Mouse (Mus musculus): ENCODE measurements around the gene Haus7. TPM values are rescaled to one million over a fixed set of nuclear protein-coding genes. Genes with fewer than 3 reads are reported as not detected.
A peak's percentile ranks its signal among the peaks of the same experiment; 100 is the strongest.
"Not testable (repeated sequence)": the region's sequence is repeated elsewhere in the genome, so short reads cannot be mapped to it uniquely, and the experiment has no call there.

The Haus7 gene
- polyA plus RNA-seq (2014; fragmentation: Nextera tagmentation; extraction: Ambion mirVana), result 66.2 and 67.8 TPM in 2 replicates

DNA sequence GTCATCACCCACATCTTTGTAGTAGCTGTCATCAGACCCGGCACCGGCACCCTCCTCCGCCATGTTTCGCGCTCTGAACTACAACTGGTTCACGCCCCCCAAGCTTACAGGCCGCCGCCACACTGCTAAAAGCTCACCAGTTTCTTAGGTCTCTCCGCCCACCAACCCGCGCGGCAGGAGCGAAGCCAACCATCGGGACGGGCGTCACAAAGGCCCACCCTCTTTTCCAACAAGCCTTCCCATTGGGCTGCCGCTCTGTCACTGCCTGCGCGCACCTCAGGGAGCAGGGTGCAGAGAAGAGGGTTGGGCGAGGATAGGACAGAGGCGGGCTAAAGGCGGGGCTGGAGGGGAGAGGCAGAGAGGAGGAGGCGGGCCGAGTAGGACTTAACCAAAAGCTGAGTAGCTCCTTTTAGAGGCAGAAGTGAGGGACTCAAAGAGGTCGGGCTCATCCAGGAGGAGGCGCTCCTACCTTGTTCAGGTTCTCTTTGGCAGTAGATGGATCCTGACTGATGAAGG lies at the start of gene Haus7:
Gene Haus7 (minus strand): TSS at position 168 of the 516 bp plus-strand sequence.
- DNase-seq (ENCODE audit: low spot score) (peak; percentile 85), ATAC-seq (replicated peaks; ENCODE audit: low FRiP score) (peak; percentile 100)
- 19% methylated on average over 25 of the region's 26 CpGs for WGBS
- H3K4me1 ChIP-seq (replicated peaks; ENCODE audit: control insufficient read depth, insufficient read depth, low read length), result no peaks in the 10 kb centered on the region
- peaks cover 3% of the 10 kb centered on the region; the same call in 1 of the 2 replicates for H3K27me3 ChIP-seq (replicated peaks; ENCODE audit: control insufficient read depth, insufficient read depth, low read length)
- H3K36me3 ChIP-seq (ENCODE audit: control insufficient read depth, insufficient read depth, low read length), result no peaks in the 10 kb centered on the region
- peak within 1 kb of the TSS; percentile 58 for H3K4me3 ChIP-seq (ENCODE audit: low read depth, low read length)
- H3K4me2 ChIP-seq, result peak within 1 kb of the TSS; percentile 66
- H3K9me3 ChIP-seq (ENCODE audit: control insufficient read depth, low read length), result no peaks in the 10 kb centered on the region
- no peak within 1 kb of the TSS; the same call in 1 of the 2 replicates for H3K27ac ChIP-seq (ENCODE audit: low read depth, low read length)
- H3K9ac ChIP-seq (ENCODE audit: low read depth, low read length), result peak within 1 kb of the TSS; percentile 70

DNA sequence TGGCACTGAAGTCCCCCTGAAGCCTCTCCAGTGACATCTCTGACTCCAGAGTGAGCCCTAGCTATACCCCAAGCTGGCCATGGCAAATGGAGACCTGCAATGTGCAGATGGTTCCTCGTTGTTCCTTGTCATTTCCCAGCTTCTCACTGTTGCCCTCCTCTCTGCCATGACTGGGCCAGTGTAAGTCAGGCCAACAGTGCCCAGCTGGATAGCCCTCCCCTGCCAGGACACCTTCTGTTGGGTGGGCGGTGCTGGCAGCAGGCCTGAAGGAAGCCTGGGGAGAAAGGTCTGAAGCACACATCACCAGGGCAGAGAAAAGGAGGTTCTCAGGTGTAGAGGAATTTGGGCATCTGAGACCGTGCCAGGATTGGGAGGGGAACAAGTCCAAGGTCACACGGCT lies 47.7 kb upstream of the Haus7 start:
- Histone ChIP-seq H3K9ac (ENCODE audit: low read depth, low read length) (no peak overlapping the region), H3K27me3 (replicated peaks; ENCODE audit: control insufficient read depth, insufficient read depth, low read length) (peaks cover 46% of the 10 kb centered on the region), H3K4me2 (no peak overlapping the region), H3K4me1 (replicated peaks; ENCODE audit: control insufficient read depth, insufficient read depth, low read length) (no peaks in the 10 kb centered on the region), H3K36me3 (ENCODE audit: control insufficient read depth, insufficient read depth, low read length) (no peaks in the 10 kb centered on the region), H3K27ac (ENCODE audit: low read depth, low read length) (no peak overlapping the region), H3K4me3 (ENCODE audit: low read depth, low read length) (no peak overlapping the region), H3K9me3 (ENCODE audit: control insufficient read depth, low read length) (no peaks in the 10 kb centered on the region)
- ATAC-seq (replicated peaks; ENCODE audit: low FRiP score) (no peak), DNase-seq (ENCODE audit: low spot score) (no peak)
- 74% methylated on average over 4 of the region's 4 CpGs for WGBS

DNA sequence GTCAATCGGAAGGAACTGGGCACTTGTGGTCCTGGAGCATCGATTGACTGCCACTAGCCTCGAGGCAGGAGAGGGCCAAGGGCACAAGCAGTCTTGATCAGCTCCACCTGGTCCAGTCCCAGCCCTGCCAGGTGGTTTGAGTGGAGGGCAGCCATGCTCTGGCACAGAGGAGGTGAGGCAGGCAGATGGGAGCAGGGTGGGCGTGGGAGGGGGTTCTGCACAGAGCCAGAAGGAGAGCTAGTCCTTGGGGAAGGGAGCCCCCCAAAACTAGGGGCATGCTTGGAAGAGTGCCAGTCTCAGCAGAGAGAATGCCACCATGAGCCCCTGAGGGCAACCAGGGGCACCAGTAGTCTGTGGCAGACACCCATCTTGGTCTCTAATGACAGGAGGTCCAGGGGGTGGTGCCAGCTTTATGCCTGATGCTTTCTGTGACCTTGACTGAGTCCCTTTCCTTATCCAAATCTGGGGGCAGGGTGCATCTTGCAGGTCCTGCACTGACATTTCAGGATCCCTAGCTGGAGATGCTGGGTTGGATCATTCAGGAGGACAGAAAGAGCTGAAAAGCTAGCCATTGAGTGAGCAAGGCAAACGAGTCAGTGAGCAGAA lies 46.4 kb upstream of the Haus7 start:
- H3K4me3 ChIP-seq (ENCODE audit: low read depth, low read length), result no peak overlapping the region
- no peaks in the 10 kb centered on the region for H3K36me3 ChIP-seq (ENCODE audit: control insufficient read depth, insufficient read depth, low read length)
- peaks cover 46% of the 10 kb centered on the region for H3K27me3 ChIP-seq (replicated peaks; ENCODE audit: control insufficient read depth, insufficient read depth, low read length)
- no peak overlapping the region for H3K4me2 ChIP-seq
- no peaks in the 10 kb centered on the region for H3K9me3 ChIP-seq (ENCODE audit: control insufficient read depth, low read length)
- no peak overlapping the region for H3K27ac ChIP-seq (ENCODE audit: low read depth, low read length)
- WGBS, result 70% methylated on average over 5 of the region's 5 CpGs
- H3K4me1 ChIP-seq (replicated peaks; ENCODE audit: control insufficient read depth, insufficient read depth, low read length), result no peaks in the 10 kb centered on the region
- no peak for ATAC-seq (replicated peaks; ENCODE audit: low FRiP score)
- H3K9ac ChIP-seq (ENCODE audit: low read depth, low read length), result no peak overlapping the region
- DNase-seq (ENCODE audit: low spot score), result no peak

DNA sequence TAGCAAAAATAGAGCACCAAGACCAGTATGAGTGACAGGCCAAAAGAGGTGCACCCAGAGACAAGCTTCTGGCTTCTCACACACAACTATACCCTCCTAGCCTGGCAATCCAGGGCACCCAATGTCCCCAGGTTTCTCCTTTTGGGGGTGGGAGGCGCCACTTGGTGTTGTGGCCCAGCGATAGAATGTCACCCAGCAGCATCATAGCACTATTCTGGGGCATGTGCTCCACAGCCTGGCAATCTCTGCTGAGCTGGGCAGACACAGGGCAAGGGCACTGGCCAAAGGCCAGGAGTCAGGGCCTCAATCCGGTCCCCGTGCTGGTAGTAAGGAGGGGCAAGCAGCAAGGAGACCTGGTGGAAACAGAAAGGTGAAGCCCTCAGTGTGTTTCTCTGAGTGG lies 37.9 kb upstream of the Haus7 start:
- no peak for DNase-seq (ENCODE audit: low spot score)
- ATAC-seq (replicated peaks; ENCODE audit: low FRiP score), result no peak

DNA sequence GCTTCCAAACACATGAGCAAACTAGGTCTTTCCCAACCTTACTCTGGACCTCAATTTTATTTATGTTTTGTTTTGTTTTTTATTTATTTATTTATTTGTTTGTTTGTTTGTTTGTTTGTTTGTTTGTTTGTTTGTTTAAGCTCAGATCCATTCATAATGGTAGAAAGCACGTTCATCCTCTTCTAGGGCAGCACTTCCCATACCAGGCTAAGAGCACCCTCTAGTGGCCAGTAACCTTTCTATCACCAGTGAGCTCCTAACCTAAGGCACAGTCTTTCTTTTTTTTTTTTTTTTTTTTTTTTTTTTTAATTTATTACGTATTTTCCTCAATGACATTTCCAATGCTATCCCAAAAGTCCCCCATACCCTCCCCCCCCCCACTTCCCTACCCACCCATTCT lies 34.7 kb upstream of the Haus7 start:
- WGBS, result 9% methylated on average over 1 of the region's 2 CpGs
- H3K4me3 ChIP-seq (ENCODE audit: low read depth, low read length); H3K36me3 ChIP-seq (ENCODE audit: control insufficient read depth, insufficient read depth, low read length); H3K9me3 ChIP-seq (ENCODE audit: control insufficient read depth, low read length); ATAC-seq (replicated peaks; ENCODE audit: low FRiP score); H3K27ac ChIP-seq (ENCODE audit: low read depth, low read length); H3K4me2 ChIP-seq; DNase-seq (ENCODE audit: low spot score); H3K4me1 ChIP-seq (replicated peaks; ENCODE audit: control insufficient read depth, insufficient read depth, low read length); H3K9ac ChIP-seq (ENCODE audit: low read depth, low read length); H3K27me3 ChIP-seq (replicated peaks; ENCODE audit: control insufficient read depth, insufficient read depth, low read length): not testable (repeated sequence)

More for the DNA sequence above, 37.9 kb upstream of the Haus7 start:
- no peak overlapping the region for H3K27ac ChIP-seq (ENCODE audit: low read depth, low read length)
- H3K27me3 ChIP-seq (replicated peaks; ENCODE audit: control insufficient read depth, insufficient read depth, low read length), result peaks cover 11% of the 10 kb centered on the region
- WGBS, result 71% methylated on average over 4 of the region's 4 CpGs
- no peak overlapping the region for H3K4me3 ChIP-seq (ENCODE audit: low read depth, low read length)
- H3K4me1 ChIP-seq (replicated peaks; ENCODE audit: control insufficient read depth, insufficient read depth, low read length), result no peaks in the 10 kb centered on the region
- no peak overlapping the region for H3K4me2 ChIP-seq
- H3K36me3 ChIP-seq (ENCODE audit: control insufficient read depth, insufficient read depth, low read length), result no peaks in the 10 kb centered on the region
- H3K9me3 ChIP-seq (ENCODE audit: control insufficient read depth, low read length), result no peaks in the 10 kb centered on the region
- H3K9ac ChIP-seq (ENCODE audit: low read depth, low read length), result no peak overlapping the region

DNA sequence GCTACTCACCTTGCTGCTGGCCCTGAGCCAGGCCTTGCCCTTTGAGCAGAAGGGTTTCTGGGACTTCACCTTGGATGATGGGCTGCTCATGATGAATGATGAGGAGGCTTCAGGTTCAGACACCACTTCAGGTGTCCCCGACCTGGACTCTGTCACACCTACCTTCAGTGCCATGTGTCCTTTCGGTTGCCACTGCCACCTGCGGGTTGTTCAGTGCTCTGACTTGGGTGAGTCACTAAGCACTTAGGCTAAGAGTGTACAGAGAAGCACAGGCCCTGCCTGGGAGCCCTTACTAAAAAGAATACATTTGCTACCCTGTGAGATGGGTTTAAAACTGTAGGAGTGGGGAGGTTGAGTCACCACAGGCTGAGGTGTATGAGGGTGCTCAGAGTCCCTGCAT lies 32.0 kb upstream of the Haus7 start:
- Histone ChIP-seq H3K4me1 (replicated peaks; ENCODE audit: control insufficient read depth, insufficient read depth, low read length) (no peaks in the 10 kb centered on the region), H3K4me3 (ENCODE audit: low read depth, low read length) (no peak overlapping the region), H3K27me3 (replicated peaks; ENCODE audit: control insufficient read depth, insufficient read depth, low read length) (peaks cover 13% of the 10 kb centered on the region), H3K36me3 (ENCODE audit: control insufficient read depth, insufficient read depth, low read length) (no peaks in the 10 kb centered on the region), H3K27ac (ENCODE audit: low read depth, low read length) (no peak overlapping the region), H3K9me3 (ENCODE audit: control insufficient read depth, low read length) (no peaks in the 10 kb centered on the region), H3K9ac (ENCODE audit: low read depth, low read length) (no peak overlapping the region), H3K4me2 (no peak overlapping the region)
- WGBS, result 69% methylated on average over 3 of the region's 3 CpGs
- ATAC-seq (replicated peaks; ENCODE audit: low FRiP score), result no peak
- no peak for DNase-seq (ENCODE audit: low spot score)

DNA sequence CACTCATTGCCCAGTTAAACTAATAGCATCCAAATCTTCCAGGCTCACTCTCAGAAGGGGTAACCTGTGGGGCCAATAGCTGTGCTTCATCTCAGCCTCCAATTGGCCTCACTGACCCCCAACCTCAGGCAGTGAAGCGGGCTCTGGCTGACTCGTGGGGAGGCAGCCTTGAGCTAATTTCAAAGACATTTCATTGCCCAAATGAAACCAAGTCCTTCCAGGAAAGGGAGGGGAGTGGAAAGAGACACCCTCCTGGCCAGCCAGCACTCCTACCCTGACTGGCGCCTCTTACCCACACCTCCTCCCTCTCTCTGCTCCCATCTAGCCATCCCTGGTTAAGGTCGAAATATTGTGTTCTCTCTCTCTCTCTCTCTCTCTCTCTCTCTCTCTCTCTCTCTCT lies 31.3 kb upstream of the Haus7 start:
- Histone ChIP-seq H3K4me1 (replicated peaks; ENCODE audit: control insufficient read depth, insufficient read depth, low read length) (no peaks in the 10 kb centered on the region), H3K36me3 (ENCODE audit: control insufficient read depth, insufficient read depth, low read length) (no peaks in the 10 kb centered on the region), H3K4me2 (no peak overlapping the region), H3K4me3 (ENCODE audit: low read depth, low read length) (no peak overlapping the region), H3K27me3 (replicated peaks; ENCODE audit: control insufficient read depth, insufficient read depth, low read length) (peaks cover 17% of the 10 kb centered on the region), H3K27ac (ENCODE audit: low read depth, low read length) (no peak overlapping the region), H3K9me3 (ENCODE audit: control insufficient read depth, low read length) (no peaks in the 10 kb centered on the region), H3K9ac (ENCODE audit: low read depth, low read length) (no peak overlapping the region)
- WGBS, result 79% methylated on average over 4 of the region's 4 CpGs
- DNase-seq (ENCODE audit: low spot score), result no peak
- ATAC-seq (replicated peaks; ENCODE audit: low FRiP score), result no peak

DNA sequence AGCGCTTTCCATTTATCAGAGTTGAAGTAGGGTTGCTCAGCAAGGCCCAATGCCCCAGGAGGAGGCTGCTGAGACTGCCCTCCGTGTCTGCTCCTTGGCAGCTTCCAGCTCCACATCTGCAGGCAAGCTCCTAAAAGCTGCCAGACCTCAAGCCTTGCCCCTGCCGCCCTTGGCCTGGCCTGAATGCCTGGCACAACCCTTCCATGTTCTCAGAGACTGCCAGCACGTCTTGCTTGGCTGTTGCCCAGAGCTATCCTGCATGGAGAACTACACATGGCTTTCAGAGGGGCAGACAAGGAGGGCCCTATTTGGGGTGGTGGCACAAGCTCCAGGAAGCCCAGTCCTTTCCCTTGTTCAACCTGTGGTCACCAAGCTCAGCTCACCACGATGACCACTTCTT lies 28.1 kb upstream of the Haus7 start:
- no peak overlapping the region for H3K9ac ChIP-seq (ENCODE audit: low read depth, low read length)
- ATAC-seq (replicated peaks; ENCODE audit: low FRiP score) (no peak), DNase-seq (ENCODE audit: low spot score) (no peak)
- peaks cover 32% of the 10 kb centered on the region for H3K27me3 ChIP-seq (replicated peaks; ENCODE audit: control insufficient read depth, insufficient read depth, low read length)
- H3K4me1 ChIP-seq (replicated peaks; ENCODE audit: control insufficient read depth, insufficient read depth, low read length), result no peaks in the 10 kb centered on the region
- WGBS, result 62% methylated on average over 5 of the region's 5 CpGs
- H3K4me3 ChIP-seq (ENCODE audit: low read depth, low read length), result no peak overlapping the region
- no peaks in the 10 kb centered on the region for H3K9me3 ChIP-seq (ENCODE audit: control insufficient read depth, low read length)
- H3K4me2 ChIP-seq, result no peak overlapping the region
- no peak overlapping the region for H3K27ac ChIP-seq (ENCODE audit: low read depth, low read length)
- no peaks in the 10 kb centered on the region for H3K36me3 ChIP-seq (ENCODE audit: control insufficient read depth, insufficient read depth, low read length)

DNA sequence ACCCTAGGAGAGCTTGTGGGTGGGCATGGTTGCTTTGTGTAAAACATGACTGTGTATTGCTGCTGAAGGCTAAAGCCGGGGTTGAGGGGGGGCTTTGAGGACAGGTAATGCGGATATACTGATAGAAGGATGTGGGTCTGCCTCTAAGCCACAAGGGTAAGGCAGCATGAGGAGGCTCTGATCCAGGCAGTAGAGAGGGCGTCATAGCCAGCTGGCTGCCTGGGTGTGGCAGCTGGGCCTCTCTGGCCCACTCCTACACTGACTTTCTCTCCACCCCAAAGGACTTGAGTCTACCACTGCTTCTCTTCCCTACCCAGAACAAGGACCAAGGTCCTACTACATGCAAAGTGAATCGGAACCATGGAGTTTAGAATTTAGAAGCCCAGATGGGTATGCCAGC lies 26.0 kb upstream of the Haus7 start:
- Histone ChIP-seq H3K4me3 (ENCODE audit: low read depth, low read length) (no peak overlapping the region), H3K9me3 (ENCODE audit: control insufficient read depth, low read length) (no peaks in the 10 kb centered on the region), H3K27me3 (replicated peaks; ENCODE audit: control insufficient read depth, insufficient read depth, low read length) (peaks cover 32% of the 10 kb centered on the region), H3K4me1 (replicated peaks; ENCODE audit: control insufficient read depth, insufficient read depth, low read length) (no peaks in the 10 kb centered on the region), H3K27ac (ENCODE audit: low read depth, low read length) (no peak overlapping the region), H3K36me3 (ENCODE audit: control insufficient read depth, insufficient read depth, low read length) (no peaks in the 10 kb centered on the region), H3K9ac (ENCODE audit: low read depth, low read length) (no peak overlapping the region), H3K4me2 (peak overlapping the region; percentile 46)
- DNase-seq (ENCODE audit: low spot score) (no peak), ATAC-seq (replicated peaks; ENCODE audit: low FRiP score) (no peak)
- WGBS, result 78% methylated on average over 4 of the region's 4 CpGs

Measured in liver, embryonic 11.5 days (tissue).